7 mouse cellular contexts compared by ENCODE assay signal in the genomic region with DNA sequence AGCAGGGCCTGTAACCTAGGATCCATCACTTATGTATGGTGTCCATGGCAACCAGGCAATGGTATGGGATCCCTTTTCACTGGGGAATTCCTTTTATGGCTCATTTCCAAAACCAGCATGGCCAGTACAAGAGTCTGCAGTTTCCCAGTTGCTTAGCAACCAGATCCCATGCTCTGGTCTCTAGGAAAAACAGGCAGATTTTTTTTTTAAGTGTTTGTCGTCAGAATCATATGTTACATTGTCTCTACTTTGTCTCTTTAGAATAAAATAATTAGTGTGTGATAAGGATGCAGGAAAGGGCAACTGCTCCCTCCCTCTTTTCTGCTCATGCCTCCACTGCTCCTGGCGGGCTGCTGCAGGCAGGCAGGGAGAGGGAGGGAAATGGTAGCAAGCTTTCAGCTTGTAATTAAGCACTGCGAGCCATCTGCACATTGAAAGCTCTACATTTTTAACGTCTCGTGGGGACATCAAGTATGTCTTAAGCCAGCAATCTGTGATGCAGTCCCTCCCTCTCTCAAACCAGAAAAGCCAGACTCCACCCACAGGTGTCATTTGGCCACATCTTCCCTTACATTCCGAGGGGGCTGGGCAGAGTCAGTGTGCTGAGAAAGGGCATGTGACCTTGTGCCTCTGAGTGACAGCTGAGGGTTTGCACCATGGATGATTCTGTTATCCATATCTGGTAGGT. TPM values are rescaled to one million over a fixed set of nuclear protein-coding genes. Genes with fewer than 3 reads are reported as not detected.
DNase-seq lines count a peak whose midpoint lies in the region; ATAC-seq lines count a peak whose summit lies in the region.

No protein-coding gene starts in this region.

- peaks cover 40% of the 10 kb centered on the region for H3K27me3 ChIP-seq in hindbrain, embryonic 10.5 days (ENCODE audit: insufficient read depth, poor library complexity, severe bottlenecking)
- H3K27me3 ChIP-seq in limb, embryonic 11.5 days (ENCODE audit: control insufficient read depth, insufficient read depth, low read length): no peaks in the 10 kb centered on the region
- H3K27me3 ChIP-seq in kidney, embryonic 14.5 days (ENCODE audit: control insufficient read depth, insufficient read depth, low read length): no peaks in the 10 kb centered on the region

- no peaks in the 10 kb centered on the region for H3K9me3 ChIP-seq in hindbrain, embryonic 10.5 days
- no peaks in the 10 kb centered on the region for H3K9me3 ChIP-seq in limb, embryonic 11.5 days (ENCODE audit: control insufficient read depth, low read length)
- H3K9me3 ChIP-seq in kidney, embryonic 14.5 days (ENCODE audit: control insufficient read depth, low read length): no peaks in the 10 kb centered on the region

- 0 out of 2 replicates have a peak, but pooled peaks have one; percentile 54 for ATAC-seq in limb, embryonic 11.5 days (ENCODE audit: insufficient number of reproducible peaks, low FRiP score, low TSS enrichment, low read depth)
- no peak; the same call in 1 of the 2 replicates for ATAC-seq in kidney, embryonic 14.5 days (ENCODE audit: low FRiP score, low TSS enrichment)

- peak overlapping the region; percentile 85 for H3K27ac ChIP-seq in hindbrain, embryonic 10.5 days
- H3K27ac ChIP-seq in limb, embryonic 11.5 days (replicated peaks; ENCODE audit: low read depth, low read length): no peak overlapping the region
- no peak overlapping the region for H3K27ac ChIP-seq in kidney, embryonic 14.5 days (ENCODE audit: low read depth, low read length)

- DNase-seq in NIH3T3 (ENCODE audit: low read depth): peak; percentile 78
- peak; percentile 81 for DNase-seq in brain, embryonic 18.5 days (ENCODE audit: low read depth, low spot score)
- peak; percentile 71 for DNase-seq in hindbrain, embryonic 10.5 days (ENCODE audit: low spot score)
- peak; percentile 27 for DNase-seq in limb, embryonic 11.5 days (ENCODE audit: low spot score)
- DNase-seq in telencephalon, adult 2 months (ENCODE audit: low read depth, low spot score): peak; percentile 81
- no peak for DNase-seq in kidney, adult 8-10 months

- H3K9ac ChIP-seq in limb, embryonic 11.5 days (ENCODE audit: low read length): no peak overlapping the region
- no peak overlapping the region for H3K9ac ChIP-seq in kidney, embryonic 14.5 days (ENCODE audit: low read depth, low read length)

- H3K4me2 ChIP-seq in limb, embryonic 11.5 days (ENCODE audit: low read depth, severe bottlenecking): no peak overlapping the region; the same call in 1 of the 2 replicates
- H3K4me2 ChIP-seq in kidney, embryonic 14.5 days (replicated peaks; ENCODE audit: low read depth, low read length): no peak overlapping the region

- WGBS in hindbrain, embryonic 10.5 days: 3% methylated on average over 5 of the region's 6 CpGs
- WGBS in limb, embryonic 11.5 days: 3% methylated on average over 6 of the region's 6 CpGs
- under 1% methylated on average over 5 of the region's 6 CpGs for WGBS in kidney, embryonic 14.5 days

- peak overlapping the region; percentile 39 for H3K4me3 ChIP-seq in hindbrain, embryonic 10.5 days
- H3K4me3 ChIP-seq in limb, embryonic 11.5 days (ENCODE audit: low read depth, low read length): no peak overlapping the region
- H3K4me3 ChIP-seq in kidney, embryonic 14.5 days (ENCODE audit: low read length): no peak overlapping the region

- no peaks in the 10 kb centered on the region for H3K36me3 ChIP-seq in hindbrain, embryonic 10.5 days
- no peaks in the 10 kb centered on the region for H3K36me3 ChIP-seq in limb, embryonic 11.5 days (ENCODE audit: control insufficient read depth, insufficient read depth, low read length)
- H3K36me3 ChIP-seq in kidney, embryonic 14.5 days (ENCODE audit: control insufficient read depth, insufficient read depth, low read length): no peaks in the 10 kb centered on the region

- H3K4me1 ChIP-seq in hindbrain, embryonic 10.5 days (replicated peaks): peaks cover 66% of the 10 kb centered on the region
- peaks cover 9% of the 10 kb centered on the region; the same call in 1 of the 2 replicates for H3K4me1 ChIP-seq in limb, embryonic 11.5 days (ENCODE audit: control insufficient read depth, insufficient read depth, low read length)
- no peaks in the 10 kb centered on the region; the same call in 1 of the 2 replicates for H3K4me1 ChIP-seq in kidney, embryonic 14.5 days (ENCODE audit: control insufficient read depth, insufficient read depth, low read length)

RNA-seq across cellular contexts. Expression of a gene that starts 51.6 kb away (rescaled TPM):
- polyA plus RNA-seq in hindbrain, embryonic 10.5 days (2016; fragmentation: Nextera tagmentation; extraction: Ambion mirVana): 0.39 and 0.41 TPM in 2 replicates
- 0.10 TPM in 1 of 2 replicates, not detected in the other for polyA plus RNA-seq in limb, embryonic 11.5 days (2014; fragmentation: Nextera tagmentation; extraction: Ambion mirVana)
- not detected in 2 replicates for polyA plus RNA-seq in kidney, embryonic 14.5 days (2014; fragmentation: Nextera tagmentation; extraction: Ambion mirVana)

Comparison
In these comparisons a context has a peak if more than half of its experiments do, and no peak if none do; other contexts are left out.
1. DNase-seq: peak in NIH3T3 (single experiment), brain, embryonic 18.5 days (single experiment), hindbrain, embryonic 10.5 days (single experiment), limb, embryonic 11.5 days (single experiment) and telencephalon, adult 2 months (single experiment); none in kidney, adult 8-10 months (0 of 2).